Mouse (Mus musculus) MEL (cell line): Measurements from ENCODE around the gene Cir1. TPM values are rescaled to one million over a fixed set of nuclear protein-coding genes. Genes with fewer than 3 reads are reported as not detected.

ENCODE experiments used
- DNase-seq: peaks from one replicate; pipeline ENCODE4 v3.0.0; 2011; ENCODE audit warnings: low read depth, low spot score
- H3K27ac ChIP-seq: 2 replicates; pipeline ENCODE4 v1.5.1; 2012; ENCODE audit warnings: low read depth, mild to moderate bottlenecking, control low read depth, low read length, moderate library complexity; ENCODE audit not compliant: control insufficient read depth
- H3K27me3 ChIP-seq, 2 experiments: fragments of 150-350 bp in 1 of 2; sonication (generic) in 1 of 2; 2 replicates each; pipeline ENCODE4 v1.6.1; 2012; ENCODE audit warnings: low read length in 2 of 2, mild to moderate bottlenecking in 2 of 2, improper control_type of control experiment in 1 of 2, moderate library complexity in 1 of 2; ENCODE audit not compliant: insufficient read depth in 2 of 2, control insufficient read depth in 1 of 2
- H3K36me3 ChIP-seq, 2 experiments: 2 replicates each; pipeline ENCODE4 v1.6.1; 2012 to 2014; ENCODE audit warnings: low read length in 2 of 2, improper control_type of control experiment in 1 of 2, inconsistent platforms in 1 of 2, mild to moderate bottlenecking in 1 of 2; ENCODE audit not compliant: insufficient read depth in 2 of 2, control insufficient read depth in 1 of 2
- H3K4me1 ChIP-seq, 2 experiments: fragments of 150-350 bp in 1 of 2; sonication (generic) in 1 of 2; 2 replicates each; pipeline ENCODE4 v1.6.1; 2012; ENCODE audit warnings: low read length in 2 of 2, improper control_type of control experiment in 1 of 2, mild to moderate bottlenecking in 1 of 2; ENCODE audit not compliant: insufficient read depth in 2 of 2, control insufficient read depth in 1 of 2
- H3K4me3 ChIP-seq, 2 experiments: fragments of 150-350 bp in 1 of 2; sonication (generic) in 1 of 2; 2 replicates each; pipeline ENCODE4 v1.5.1; 2012; ENCODE audit warnings: low read depth in 2 of 2, low read length in 2 of 2, mild to moderate bottlenecking in 2 of 2, moderate library complexity in 2 of 2, control low read depth in 1 of 2, improper control_type of control experiment in 1 of 2; ENCODE audit not compliant: control insufficient read depth in 1 of 2, insufficient read depth in 1 of 2
- H3K79me2 ChIP-seq: 2 replicates; pipeline ENCODE4 v1.6.1; 2012; ENCODE audit warnings: mild to moderate bottlenecking, low read length, moderate library complexity; ENCODE audit not compliant: control insufficient read depth, poor library complexity, insufficient read depth
- H3K9ac ChIP-seq: 2 replicates; pipeline ENCODE4 v1.6.1; 2012; ENCODE audit warnings: low read depth, mild to moderate bottlenecking, control low read depth, low read length, moderate library complexity; ENCODE audit not compliant: control insufficient read depth, poor library complexity, severe bottlenecking
- H3K9me3 ChIP-seq: fragments of 150-350 bp; sonication (generic); replicated peaks from 2 replicates; pipeline ENCODE4 v1.6.1; 2012; ENCODE audit warnings: mild to moderate bottlenecking, low read length, improper control_type of control experiment, moderate library complexity; ENCODE audit not compliant: insufficient read depth
- BHLHE40 ChIP-seq: IDR thresholded peaks from 2 replicates; pipeline ENCODE4 v1.6.1; 2012; ENCODE audit warnings: low read depth, mild to moderate bottlenecking, inconsistent platforms, low read length, improper control_type of control experiment, borderline replicate concordance
- CHD2 ChIP-seq: IDR thresholded peaks from 2 replicates; pipeline ENCODE4 v1.6.1; 2011; ENCODE audit warnings: low read length, improper control_type of control experiment
- CTCF ChIP-seq, 3 experiments: IDR thresholded peaks in 2 of 3; conservative IDR thresholded peaks in 1 of 3; 2 replicates each; pipeline ENCODE4 v1.5.1; 2011 to 2012; ENCODE audit warnings: low read length in 3 of 3, low read depth in 2 of 3, mild to moderate bottlenecking in 2 of 3, improper control_type of control experiment in 1 of 3, inconsistent platforms in 1 of 3, mixed read lengths in 1 of 3, moderate library complexity in 1 of 3; ENCODE audit not compliant: control insufficient read depth in 1 of 3, insufficient read depth in 1 of 3, poor library complexity in 1 of 3, severe bottlenecking in 1 of 3
- EP300 ChIP-seq, 2 experiments: IDR thresholded peaks; 2 replicates each; pipeline ENCODE4 v1.6.1; 2011; ENCODE audit warnings: improper control_type of control experiment in 2 of 2, low read length in 2 of 2, low read depth in 1 of 2, mild to moderate bottlenecking in 1 of 2
- ETS1 ChIP-seq: IDR thresholded peaks from 2 replicates; pipeline ENCODE4 v1.6.1; 2012; ENCODE audit warnings: low read depth, mild to moderate bottlenecking, inconsistent platforms, low read length, improper control_type of control experiment, moderate library complexity
- GABPA ChIP-seq: IDR thresholded peaks from 2 replicates; pipeline ENCODE4 v1.6.1; 2012; ENCODE audit warnings: low read depth, mild to moderate bottlenecking, inconsistent platforms, low read length, improper control_type of control experiment, moderate library complexity
- GATA1 ChIP-seq: IDR thresholded peaks from 2 replicates; pipeline ENCODE4 v1.6.1; 2011; ENCODE audit warnings: low read depth, low read length, improper control_type of control experiment
- JUND ChIP-seq: IDR thresholded peaks from 2 replicates; pipeline ENCODE4 v1.6.1; 2011; ENCODE audit warnings: low read depth, mild to moderate bottlenecking, improper control_type of control experiment, low read length
- KAT2A ChIP-seq: conservative IDR thresholded peaks from 2 replicates; pipeline ENCODE4 v1.6.1; 2012; ENCODE audit warnings: low read depth, low read length, improper control_type of control experiment, inconsistent platforms
- MAFK ChIP-seq: IDR thresholded peaks from 2 replicates; pipeline ENCODE4 v1.6.1; 2011; ENCODE audit warnings: low read depth, mild to moderate bottlenecking, low read length, improper control_type of control experiment, borderline replicate concordance
- MAZ ChIP-seq: IDR thresholded peaks from 2 replicates; pipeline ENCODE4 v1.6.1; 2012; ENCODE audit warnings: low read depth, mild to moderate bottlenecking, inconsistent platforms, low read length, improper control_type of control experiment
- MYB ChIP-seq: IDR thresholded peaks from 2 replicates; pipeline ENCODE4 v1.6.1; 2011; ENCODE audit warnings: mild to moderate bottlenecking, low read depth, low read length, improper control_type of control experiment
- MYC ChIP-seq: IDR thresholded peaks from 2 replicates; pipeline ENCODE4 v1.6.1; 2011; ENCODE audit warnings: low read depth, mild to moderate bottlenecking, low read length, improper control_type of control experiment, moderate library complexity
- POLR2AphosphoS2 ChIP-seq: IDR thresholded peaks from 2 replicates; pipeline ENCODE4 v1.6.1; 2011; ENCODE audit warnings: low read length, improper control_type of control experiment
- RAD21 ChIP-seq: IDR thresholded peaks from 2 replicates; pipeline ENCODE4 v1.6.1; 2011; ENCODE audit warnings: mild to moderate bottlenecking, low read depth, low read length, improper control_type of control experiment
- TAL1 ChIP-seq: IDR thresholded peaks from 2 replicates; pipeline ENCODE4 v1.6.1; 2012; ENCODE audit warnings: mild to moderate bottlenecking, inconsistent platforms, low read length, moderate library complexity, mixed read lengths
- TCF12 ChIP-seq: IDR thresholded peaks from 2 replicates; pipeline ENCODE4 v1.6.1; 2014; ENCODE audit warnings: low read depth, mild to moderate bottlenecking, inconsistent platforms, low read length, improper control_type of control experiment, moderate library complexity
- USF1 ChIP-seq: IDR thresholded peaks from 2 replicates; pipeline ENCODE4 v1.6.1; 2014; ENCODE audit warnings: low read depth, mild to moderate bottlenecking, inconsistent platforms, low read length, improper control_type of control experiment, moderate library complexity
- ZC3H11A ChIP-seq: IDR thresholded peaks from 2 replicates; pipeline ENCODE4 v1.6.1; 2012; ENCODE audit warnings: low read depth, mild to moderate bottlenecking, inconsistent platforms, low read length, improper control_type of control experiment
- ZKSCAN1 ChIP-seq: IDR thresholded peaks from 2 replicates; pipeline ENCODE4 v1.6.1; 2012; ENCODE audit warnings: low read depth, mild to moderate bottlenecking, inconsistent platforms, low read length, improper control_type of control experiment, moderate library complexity
- ZMIZ1 ChIP-seq: IDR thresholded peaks from 2 replicates; pipeline ENCODE4 v1.6.1; 2012; ENCODE audit warnings: low read depth, mild to moderate bottlenecking, inconsistent platforms, low read length, improper control_type of control experiment, moderate library complexity
- polyA plus RNA-seq, 2 experiments: library from polyadenylated mRNA; stranded (reverse) in 1 of 2; unstranded in 1 of 2; fragments of >175 nt in 1 of 2; fragments of >200 nt in 1 of 2; gene quantifications; 2 replicates each; pipeline versions ENCODE4 v1.2.1 to v1.2.4; 2012; ENCODE audit warnings: low replicate concordance in 2 of 2, low read depth in 1 of 2; ENCODE audit not compliant: insufficient read length in 2 of 2, insufficient read depth in 1 of 2, missing spikeins in 1 of 2
- total RNA-seq: library from RNA; depleted of rRNA; stranded (reverse); fragments of 300-350 nt; gene quantifications from 2 replicates; pipeline ENCODE4 v1.2.3, GENCODE M21; 2012

The Cir1 gene
- total and polyA plus RNA-seq, 3 experiments: 3.4 to 7.7 TPM; not detected in 1

- Histone ChIP-seq H3K9me3 (no peaks in the 10 kb centered on the region), H3K79me2 (no peaks in the 10 kb centered on the region), H3K27ac (no peak overlapping the region), H3K36me3 (no peaks in the 10 kb centered on the region), H3K9ac (no peak overlapping the region), H3K4me3 (no peak overlapping the region), H3K27me3 (no peaks in the 10 kb centered on the region), H3K4me1 (no peaks in the 10 kb centered on the region)
- TF ChIP-seq ZKSCAN1 (no peak), GATA1 (no peak)
- no peak for DNase-seq
Measured at GRCm38 (mm10) chr2:73267818-73268217, 44.7 kb downstream of the Cir1 start.

DNA sequence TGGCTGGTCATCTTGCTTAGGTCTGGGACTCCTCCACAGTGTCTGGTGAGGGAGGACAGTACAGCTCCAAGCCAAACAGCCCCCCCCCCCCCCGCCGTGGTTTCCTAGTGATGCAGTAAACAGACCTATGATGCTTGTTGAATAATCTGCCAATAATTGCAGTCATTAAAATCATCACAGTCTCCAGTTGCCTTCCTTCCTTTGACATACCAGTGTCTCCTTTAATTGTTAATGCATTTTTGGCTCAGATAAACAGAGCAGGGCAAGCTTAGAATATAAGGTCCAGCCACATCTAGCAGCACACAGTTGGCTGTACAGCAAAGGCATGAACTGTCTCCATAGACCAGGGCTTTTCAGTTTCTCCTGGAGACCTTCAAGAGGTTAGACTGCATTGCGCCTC lies 45.3 kb downstream of the Cir1 start:
- no peaks in the 10 kb centered on the region for H3K27me3 ChIP-seq
- H3K4me3 ChIP-seq: no peak overlapping the region
- H3K36me3 ChIP-seq: no peaks in the 10 kb centered on the region
- no peaks in the 10 kb centered on the region for H3K9me3 ChIP-seq
- H3K9ac ChIP-seq: no peak overlapping the region
- no peak for TF ChIP-seq RAD21
- TF ChIP-seq TAL1: no peak
- no peak for TF ChIP-seq ETS1
- no peak for TF ChIP-seq POLR2AphosphoS2
- H3K79me2 ChIP-seq: no peaks in the 10 kb centered on the region
- no peak overlapping the region for H3K27ac ChIP-seq
- no peaks in the 10 kb centered on the region for H3K4me1 ChIP-seq
- no peak for DNase-seq

DNA sequence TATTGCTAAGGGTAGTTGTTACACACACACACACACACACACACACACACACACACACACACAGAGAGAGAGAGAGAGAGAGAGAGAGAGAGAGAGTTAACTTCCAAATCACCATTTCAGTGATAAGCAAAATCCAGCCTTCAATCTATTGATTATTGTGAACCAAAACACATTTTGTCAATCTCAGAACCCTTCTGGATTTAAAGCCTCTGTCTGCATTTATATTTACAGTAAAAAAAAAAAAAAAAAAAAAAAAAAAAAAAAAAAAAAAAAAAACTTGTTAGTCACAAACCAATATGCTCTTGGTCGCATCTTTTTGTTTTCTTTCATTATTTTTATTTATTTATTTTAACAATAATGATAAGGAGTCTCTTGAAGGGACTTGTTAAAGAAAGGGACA lies 45.9 kb downstream of the Cir1 start:
- Histone ChIP-seq H3K36me3 (no peaks in the 10 kb centered on the region), H3K79me2 (no peaks in the 10 kb centered on the region), H3K9me3 (no peaks in the 10 kb centered on the region), H3K9ac (no peak overlapping the region), H3K27ac (no peak overlapping the region), H3K27me3 (no peaks in the 10 kb centered on the region)
- no peak for DNase-seq
- TF ChIP-seq MAZ (no peak), CHD2 (no peak), TCF12 (no peak), JUND (no peak), EP300 (IDR thresholded peaks at IDR 0.05; ENCODE audit: low read depth in 1 of 2, low read length in 2 of 2) (no peak), GABPA (no peak), TAL1 (no peak), ETS1 (no peak), CTCF (IDR thresholded peaks at IDR 0.05 in 2 of 3, conservative IDR thresholded peaks at IDR 0.05 in 1 of 3; ENCODE audit: control insufficient read depth in 1 of 3, insufficient read depth in 1 of 3, low read depth in 2 of 3, low read length in 3 of 3, poor library complexity in 1 of 3, severe bottlenecking in 1 of 3) (no peak), MAFK (no peak), BHLHE40 (no peak), USF1 (no peak), MYC (no peak), KAT2A (no peak), ZMIZ1 (no peak), ZC3H11A (no peak), MYB (no peak)
- TF ChIP-seq, all 39 proteins: peak for 0
- Histone ChIP-seq H3K4me1 (no peaks in the 10 kb centered on the region), H3K4me3 (no peak overlapping the region)
